Mouse (Mus musculus) frontal cortex, postnatal 25 days (tissue): ENCODE measurements at regions not wholly inside any gene's neighbourhood (a gene's known extent, or its start where the extent isn't known, plus 50 kb on each side); places are given as distances from the start of the nearest gene placed in this dataset.

ENCODE experiments used
- DNase-seq, 2 experiments: peaks; one replicate each; pipeline ENCODE4 v3.0.0; 2022; ENCODE audit warnings: low spot score in 2 of 2

GRCm38 (mm10) chr1:42231897-42232296, 463.7 kb upstream of the Pou3f3 start:
- no peak for DNase-seq

- no peak for DNase-seq
Observed at GRCm38 (mm10) chr1:42232716-42233115, 462.9 kb upstream of the Pou3f3 start.

GRCm38 (mm10) chr1:42233289-42233688, 462.3 kb upstream of the Pou3f3 start:
- DNase-seq = no peak

- no peak for DNase-seq
Observed at GRCm38 (mm10) chr1:42236466-42237010, 459.0 kb upstream of the Pou3f3 start.

GRCm38 (mm10) chr1:42238408-42238807, 457.2 kb upstream of the Pou3f3 start:
- DNase-seq = no peak

GRCm38 (mm10) chr1:42241172-42241571, 454.4 kb upstream of the Pou3f3 start:
- no peak for DNase-seq

- DNase-seq = no peak
Observed at GRCm38 (mm10) chr1:42241601-42242220, 453.9 kb upstream of the Pou3f3 start.

- DNase-seq = no peak
Observed at GRCm38 (mm10) chr1:42242586-42243457, 452.7 kb upstream of the Pou3f3 start.

GRCm38 (mm10) chr1:42243458-42243855, 452.1 kb upstream of the Pou3f3 start:
- DNase-seq = no peak

GRCm38 (mm10) chr1:42243878-42244277, 451.7 kb upstream of the Pou3f3 start:
- no peak for DNase-seq

GRCm38 (mm10) chr1:42252386-42252785, 443.2 kb upstream of the Pou3f3 start:
- no peak for DNase-seq

- no peak for DNase-seq
Observed at GRCm38 (mm10) chr1:42253786-42254185, 441.8 kb upstream of the Pou3f3 start.

- DNase-seq = no peak
Observed at GRCm38 (mm10) chr1:42256911-42257595, 438.5 kb upstream of the Pou3f3 start.

- peak in 1 of 2 experiments; percentile 30 for DNase-seq
Observed at GRCm38 (mm10) chr1:42257801-42258593, 437.6 kb upstream of the Pou3f3 start.

- DNase-seq = no peak
Observed at GRCm38 (mm10) chr1:42258594-42258910, 437.0 kb upstream of the Pou3f3 start.

GRCm38 (mm10) chr1:42259216-42259977, 436.2 kb upstream of the Pou3f3 start:
- DNase-seq = no peak

GRCm38 (mm10) chr1:42260033-42260925, 435.3 kb upstream of the Pou3f3 start:
- no peak for DNase-seq

GRCm38 (mm10) chr1:42261031-42261430, 434.5 kb upstream of the Pou3f3 start:
- DNase-seq = no peak

- no peak for DNase-seq
Observed at GRCm38 (mm10) chr1:42261800-42262199, 433.8 kb upstream of the Pou3f3 start.

GRCm38 (mm10) chr1:42262606-42263005, 433.0 kb upstream of the Pou3f3 start:
- no peak for DNase-seq
